8 mouse cellular contexts compared by ENCODE assay signal in the genomic region with DNA sequence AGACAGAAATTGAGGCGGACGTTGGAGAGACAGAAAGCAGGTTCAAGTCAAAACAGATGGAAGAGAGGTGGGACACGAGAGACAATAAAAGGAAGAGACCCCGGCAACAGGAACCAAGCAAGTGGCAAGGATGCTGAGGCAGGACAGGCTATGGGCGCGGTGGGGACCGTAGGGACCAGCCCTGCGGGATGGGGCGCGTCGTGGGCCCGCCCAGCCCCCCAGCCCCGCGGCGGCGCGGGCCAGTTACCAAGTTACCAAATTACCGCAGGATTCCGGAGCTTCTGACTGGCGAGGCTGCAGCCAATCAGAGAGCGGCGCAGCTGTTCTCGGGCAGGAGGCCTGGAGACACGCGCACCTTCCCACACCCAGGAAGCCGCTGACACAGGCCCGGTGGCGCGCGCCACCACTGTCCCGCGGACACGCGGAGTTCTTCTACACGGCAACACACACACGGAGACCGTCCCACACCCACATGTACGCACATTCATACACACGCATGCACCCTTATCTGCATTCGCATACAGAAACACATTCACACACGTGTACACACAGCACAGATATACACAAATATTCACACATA. TPM values are rescaled to one million over a fixed set of nuclear protein-coding genes. Genes with fewer than 3 reads are reported as not detected.
A peak's percentile ranks its signal among the peaks of the same experiment; 100 is the strongest.
DNase-seq lines count a peak whose midpoint lies in the region; ATAC-seq and TF ChIP-seq lines count a peak whose summit lies in the region.

No protein-coding gene starts in this region.

- no peak for TF ChIP-seq CTCF in heart, adult 2 months (IDR thresholded peaks at IDR 0.05)
- no peak for TF ChIP-seq CTCF in kidney, adult 2 months (conservative IDR thresholded peaks at IDR 0.05; ENCODE audit: insufficient read depth, insufficient read length, low read depth, low read length)

- TF ChIP-seq POLR2A in heart, adult 2 months (IDR thresholded peaks at IDR 0.05; ENCODE audit: insufficient read depth, low read depth, low read length), result 0 out of 2 replicates have a peak, but pooled peaks have one; percentile 46
- TF ChIP-seq POLR2A in kidney, adult 2 months (IDR thresholded peaks at IDR 0.05; ENCODE audit: low read depth, low read length), result no peak

- peaks cover 30% of the 10 kb centered on the region for H3K4me1 ChIP-seq in embryonic facial prominence, embryonic 13.5 days
- H3K4me1 ChIP-seq in heart, adult 2 months (ENCODE audit: control insufficient read depth, insufficient read depth, low read length), result peaks cover 12% of the 10 kb centered on the region
- H3K4me1 ChIP-seq in kidney, adult 2 months (ENCODE audit: control insufficient read depth, insufficient read depth, low read length), result no peaks in the 10 kb centered on the region; the same call in 1 of the 2 replicates
- peaks cover 39% of the 10 kb centered on the region for H3K4me1 ChIP-seq in limb, embryonic 15.5 days
- peaks cover 35% of the 10 kb centered on the region for H3K4me1 ChIP-seq in midbrain, embryonic 16.5 days (ENCODE audit: control insufficient read depth, insufficient read depth, low read length)

- peak; percentile 65 for ATAC-seq in embryonic facial prominence, embryonic 13.5 days (ENCODE audit: insufficient number of reproducible peaks, insufficient read depth, low FRiP score, low TSS enrichment, low read depth)
- peak; percentile 62 for ATAC-seq in limb, embryonic 15.5 days (ENCODE audit: insufficient number of reproducible peaks, low FRiP score, low TSS enrichment, low read depth)
- peak; percentile 19 for ATAC-seq in midbrain, embryonic 16.5 days

- H3K36me3 ChIP-seq in embryonic facial prominence, embryonic 13.5 days, result no peaks in the 10 kb centered on the region
- H3K36me3 ChIP-seq in heart, adult 2 months (ENCODE audit: control insufficient read depth, insufficient read depth, low read length), result no peaks in the 10 kb centered on the region
- no peaks in the 10 kb centered on the region for H3K36me3 ChIP-seq in kidney, adult 2 months (ENCODE audit: control insufficient read depth, insufficient read depth, low read length)
- no peaks in the 10 kb centered on the region for H3K36me3 ChIP-seq in limb, embryonic 15.5 days
- no peaks in the 10 kb centered on the region for H3K36me3 ChIP-seq in midbrain, embryonic 16.5 days (ENCODE audit: control insufficient read depth, insufficient read depth, low read length)

- 1% methylated on average over 41 of the region's 41 CpGs for WGBS in embryonic facial prominence, embryonic 13.5 days
- under 1% methylated on average over 41 of the region's 41 CpGs for WGBS in heart, adult 2 months
- WGBS in kidney, adult 2 months, result 2% methylated on average over 41 of the region's 41 CpGs
- WGBS in limb, embryonic 15.5 days, result 3% methylated on average over 41 of the region's 41 CpGs
- 2% methylated on average over 41 of the region's 41 CpGs for WGBS in midbrain, embryonic 16.5 days

- intact Hi-C loops in heart, adult 2 months (cut with DNase I), result loop anchor here (2.0 to 10.0 kb wide), 3 partner anchors 77 to 319 kb away; a partner anchor contains a TSS

- H3K4me3 ChIP-seq in embryonic facial prominence, embryonic 13.5 days, result peak overlapping the region; percentile 55
- H3K4me3 ChIP-seq in heart, adult 2 months, result peak overlapping the region; percentile 65
- peak overlapping the region; percentile 62 for H3K4me3 ChIP-seq in kidney, adult 2 months (ENCODE audit: insufficient read depth, low read depth, low read length)
- peak overlapping the region; percentile 54 for H3K4me3 ChIP-seq in limb, embryonic 15.5 days
- peak overlapping the region; percentile 48 for H3K4me3 ChIP-seq in midbrain, embryonic 16.5 days (ENCODE audit: low read depth, low read length)

- DNase-seq in 416B (ENCODE audit: low read depth), result peak; percentile 90
- peak; percentile 85 for DNase-seq in adrenal gland, postnatal 25 days
- DNase-seq in heart, adult 2 months, result peak; percentile 87 to 92
- peak; percentile 90 for DNase-seq in kidney, adult 2 months
- DNase-seq in spleen, postnatal 36 days (ENCODE audit: low spot score in 2 of 2), result peak; percentile 83 to 84

- H3K79me2 ChIP-seq in heart, adult 2 months (replicated peaks; ENCODE audit: control insufficient read depth, insufficient read depth, low read length), result no peaks in the 10 kb centered on the region

- TF ChIP-seq EP300 in heart, adult 2 months (IDR thresholded peaks at IDR 0.05; ENCODE audit: insufficient read depth, low read depth, low read length), result 0 out of 2 replicates have a peak, but pooled peaks have one; percentile 27

- H3K9me3 ChIP-seq in embryonic facial prominence, embryonic 13.5 days, result no peaks in the 10 kb centered on the region
- no peaks in the 10 kb centered on the region for H3K9me3 ChIP-seq in limb, embryonic 15.5 days
- no peaks in the 10 kb centered on the region for H3K9me3 ChIP-seq in midbrain, embryonic 16.5 days (replicated peaks; ENCODE audit: control insufficient read depth, low read length, poor library complexity, severe bottlenecking)

- no peaks in the 10 kb centered on the region for H3K27me3 ChIP-seq in embryonic facial prominence, embryonic 13.5 days
- H3K27me3 ChIP-seq in heart, adult 2 months (ENCODE audit: control insufficient read depth, insufficient read depth, low read length), result no peaks in the 10 kb centered on the region
- H3K27me3 ChIP-seq in kidney, adult 2 months (replicated peaks; ENCODE audit: control insufficient read depth, insufficient read depth, low read length), result no peaks in the 10 kb centered on the region
- no peaks in the 10 kb centered on the region for H3K27me3 ChIP-seq in limb, embryonic 15.5 days
- no peaks in the 10 kb centered on the region for H3K27me3 ChIP-seq in midbrain, embryonic 16.5 days (ENCODE audit: control insufficient read depth, insufficient read depth, low read depth, low read length)

- H3K27ac ChIP-seq in embryonic facial prominence, embryonic 13.5 days, result peak overlapping the region; percentile 93
- peak overlapping the region; percentile 91 for H3K27ac ChIP-seq in heart, adult 2 months
- peak overlapping the region; percentile 93 for H3K27ac ChIP-seq in kidney, adult 2 months (ENCODE audit: insufficient read depth, low read depth, low read length)
- H3K27ac ChIP-seq in limb, embryonic 15.5 days, result peak overlapping the region; percentile 93
- H3K27ac ChIP-seq in midbrain, embryonic 16.5 days (ENCODE audit: low read length), result peak overlapping the region; percentile 75

- peak overlapping the region; percentile 70 for H3K9ac ChIP-seq in embryonic facial prominence, embryonic 13.5 days
- H3K9ac ChIP-seq in heart, adult 2 months (ENCODE audit: low read depth, low read length), result peak overlapping the region; percentile 47
- H3K9ac ChIP-seq in limb, embryonic 15.5 days, result peak overlapping the region; percentile 27; the same call in 1 of the 2 replicates
- peak overlapping the region; percentile 36 for H3K9ac ChIP-seq in midbrain, embryonic 16.5 days (ENCODE audit: low read depth, low read length)

- peak overlapping the region; percentile 85 for H3K4me2 ChIP-seq in embryonic facial prominence, embryonic 13.5 days
- H3K4me2 ChIP-seq in limb, embryonic 15.5 days, result peak overlapping the region; percentile 90
- H3K4me2 ChIP-seq in midbrain, embryonic 16.5 days (ENCODE audit: low read length), result peak overlapping the region; percentile 94

RNA-seq across cellular contexts. Expression of a gene that starts 8.8 kb away (rescaled TPM):
- total RNA-seq in adrenal gland, postnatal 25 days (2021), result 83.5 and 93.6 TPM in 2 replicates
- 31.0 and 32.9 TPM in 2 replicates for polyA plus RNA-seq in embryonic facial prominence, embryonic 13.5 days (2015; fragmentation: Nextera tagmentation; extraction: Ambion mirVana)
- 10 to 100 TPM; 33.1 to 46.7 TPM for total RNA-seq in heart, adult 2 months (2021)
- 21.8 and 22.1 TPM in 2 replicates for polyA plus RNA-seq in heart, adult 2 months (2012; rRNA removed)
- polyA plus RNA-seq in kidney, adult 2 months (2012; rRNA removed), result 23.3 and 24.3 TPM in 2 replicates
- 26.6 and 27.0 TPM in 2 replicates for polyA plus RNA-seq in limb, embryonic 15.5 days (2015; fragmentation: Nextera tagmentation; extraction: Ambion mirVana)
- 22.1 and 25.4 TPM in 2 replicates for polyA plus RNA-seq in midbrain, embryonic 16.5 days (2015; fragmentation: Nextera tagmentation; extraction: Ambion mirVana)

RNA-seq across cellular contexts. Expression of a gene that starts 12.8 kb away (rescaled TPM):
- total RNA-seq in adrenal gland, postnatal 25 days (2021), result 6.8 and 11.5 TPM in 2 replicates
- polyA plus RNA-seq in embryonic facial prominence, embryonic 13.5 days (2015; fragmentation: Nextera tagmentation; extraction: Ambion mirVana), result 4.8 and 5.2 TPM in 2 replicates
- 1 to 10 TPM; 2.1 to 3.2 TPM for total RNA-seq in heart, adult 2 months (2021)
- 2.4 and 3.3 TPM in 2 replicates for polyA plus RNA-seq in heart, adult 2 months (2012; rRNA removed)
- polyA plus RNA-seq in kidney, adult 2 months (2012; rRNA removed), result 5.1 and 5.2 TPM in 2 replicates
- polyA plus RNA-seq in limb, embryonic 15.5 days (2015; fragmentation: Nextera tagmentation; extraction: Ambion mirVana), result 6.4 and 7.0 TPM in 2 replicates
- 30.0 and 31.3 TPM in 2 replicates for polyA plus RNA-seq in midbrain, embryonic 16.5 days (2015; fragmentation: Nextera tagmentation; extraction: Ambion mirVana)

RNA-seq across cellular contexts. Expression of a gene that starts 22.0 kb away (rescaled TPM):
- total RNA-seq in adrenal gland, postnatal 25 days (2021), result 15.6 and 26.0 TPM in 2 replicates
- 23.9 and 24.3 TPM in 2 replicates for polyA plus RNA-seq in embryonic facial prominence, embryonic 13.5 days (2015; fragmentation: Nextera tagmentation; extraction: Ambion mirVana)
- 10 to 100 TPM; 15.4 to 17.4 TPM for total RNA-seq in heart, adult 2 months (2021)
- 12.8 and 16.3 TPM in 2 replicates for polyA plus RNA-seq in heart, adult 2 months (2012; rRNA removed)
- 23.1 and 30.7 TPM in 2 replicates for polyA plus RNA-seq in kidney, adult 2 months (2012; rRNA removed)
- polyA plus RNA-seq in limb, embryonic 15.5 days (2015; fragmentation: Nextera tagmentation; extraction: Ambion mirVana), result 23.9 and 28.1 TPM in 2 replicates
- polyA plus RNA-seq in midbrain, embryonic 16.5 days (2015; fragmentation: Nextera tagmentation; extraction: Ambion mirVana), result 44.5 and 49.3 TPM in 2 replicates

RNA-seq across cellular contexts. Expression of a gene that starts 36.1 kb away (rescaled TPM):
- 2.0 and 3.2 TPM in 2 replicates for total RNA-seq in adrenal gland, postnatal 25 days (2021)
- 1.4 and 1.5 TPM in 2 replicates for polyA plus RNA-seq in embryonic facial prominence, embryonic 13.5 days (2015; fragmentation: Nextera tagmentation; extraction: Ambion mirVana)
- 1 to 10 TPM; 7.9 to 8.1 TPM for total RNA-seq in heart, adult 2 months (2021)
- polyA plus RNA-seq in heart, adult 2 months (2012; rRNA removed), result 10.0 TPM in 2 replicates
- 3.4 and 4.2 TPM in 2 replicates for polyA plus RNA-seq in kidney, adult 2 months (2012; rRNA removed)
- polyA plus RNA-seq in limb, embryonic 15.5 days (2015; fragmentation: Nextera tagmentation; extraction: Ambion mirVana), result 5.3 and 5.4 TPM in 2 replicates
- polyA plus RNA-seq in midbrain, embryonic 16.5 days (2015; fragmentation: Nextera tagmentation; extraction: Ambion mirVana), result 1.2 and 1.5 TPM in 2 replicates

RNA-seq across cellular contexts. Expression of a gene that starts 51.5 kb away (rescaled TPM):
- 0.24 TPM in 1 of 2 replicates, not detected in the other for total RNA-seq in adrenal gland, postnatal 25 days (2021)
- polyA plus RNA-seq in embryonic facial prominence, embryonic 13.5 days (2015; fragmentation: Nextera tagmentation; extraction: Ambion mirVana), result 0.10 TPM in 1 of 2 replicates, not detected in the other
- total RNA-seq in heart, adult 2 months (2021), result 1 to 10 TPM; 1.4 to 1.6 TPM
- 1.1 and 1.3 TPM in 2 replicates for polyA plus RNA-seq in heart, adult 2 months (2012; rRNA removed)
- polyA plus RNA-seq in kidney, adult 2 months (2012; rRNA removed), result 0.34 and 0.39 TPM in 2 replicates
- 0.17 and 0.26 TPM in 2 replicates for polyA plus RNA-seq in limb, embryonic 15.5 days (2015; fragmentation: Nextera tagmentation; extraction: Ambion mirVana)
- polyA plus RNA-seq in midbrain, embryonic 16.5 days (2015; fragmentation: Nextera tagmentation; extraction: Ambion mirVana), result 0.06 and 0.14 TPM in 2 replicates

Comparison
In these comparisons a context has a peak if more than half of its experiments do, and no peak if none do; other contexts are left out.
1. Peak in every context shown above with its lines: DNase-seq, ATAC-seq, H3K4me3 ChIP-seq and H3K27ac ChIP-seq.